Mouse (Mus musculus) testis, adult 2 months (tissue): ENCODE results near the gene Slc38a1.

Experiments
- CTCF ChIP-seq: fragments of 200-500 bp; IDR thresholded peaks from 2 replicates; pipeline ENCODE4 v1.5.1; 2012; ENCODE audit warnings: low read depth, mild to moderate bottlenecking, inconsistent platforms, low read length, moderate library complexity; ENCODE audit not compliant: control insufficient read depth, insufficient read depth, insufficient replicate concordance
- POLR2A ChIP-seq: fragments of 200-500 bp; IDR thresholded peaks from 2 replicates; pipeline ENCODE4 v1.6.1; 2012; ENCODE audit warnings: low read depth, mild to moderate bottlenecking, inconsistent platforms, low read length, moderate library complexity; ENCODE audit not compliant: control insufficient read depth

GRCm38 (mm10) chr15:96655514-96655913 is 12.8 kb upstream of the Slc38a1 start:
- TF ChIP-seq CTCF (no peak), POLR2A (no peak)
